Mouse (Mus musculus) CD4-positive naive resting alpha-beta T cell, adult 76 days (primary cell): Measurements from ENCODE around the gene Stac. TPM values are rescaled to one million over a fixed set of nuclear protein-coding genes. Genes with fewer than 3 reads are reported as not detected.

Experiments
- total RNA-seq: library from RNA; stranded (reverse); gene quantifications from one replicate; pipeline ENCODE4 v1.2.4, GENCODE M21; 2023

The Stac gene
- not detected for total RNA-seq

GRCm38 (mm10) chr9:111689680-111690483, at the start of gene Stac:
Gene Stac (minus strand): TSS chr9:111690348.

